Mouse (Mus musculus): ENCODE results near the gene Herc1.

Gene Herc1

DNA sequence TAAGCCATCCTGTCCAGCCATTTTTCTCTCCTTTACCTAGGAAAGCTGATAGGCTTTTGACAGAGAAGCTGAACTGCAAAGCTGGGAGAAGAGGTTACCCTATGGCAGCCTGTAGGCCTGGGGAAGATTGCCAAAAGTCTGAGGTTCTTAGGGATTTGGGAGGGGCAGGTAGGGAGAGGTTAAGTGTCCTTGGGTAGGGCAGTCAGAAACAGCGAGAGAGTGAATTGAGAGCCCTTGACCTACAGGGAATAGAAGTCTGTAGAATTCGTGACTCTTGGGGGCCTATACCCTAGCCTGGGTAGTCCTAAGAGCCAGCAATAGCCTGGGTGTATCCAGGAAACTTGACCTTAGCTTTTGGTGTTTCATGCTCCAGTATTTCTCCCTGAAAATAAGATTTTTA is 17.9 kb upstream of the Herc1 start:
- DNase-seq (ENCODE audit: low read depth, low spot score), result no peak
- H3K27me3 ChIP-seq (ENCODE audit: control insufficient read depth, insufficient read depth, low read length, poor library complexity, severe bottlenecking), result no peaks in the 10 kb centered on the region
- H3K36me3 ChIP-seq (ENCODE audit: control insufficient read depth, insufficient read depth, low read length, poor library complexity, severe bottlenecking), result no peaks in the 10 kb centered on the region

DNA sequence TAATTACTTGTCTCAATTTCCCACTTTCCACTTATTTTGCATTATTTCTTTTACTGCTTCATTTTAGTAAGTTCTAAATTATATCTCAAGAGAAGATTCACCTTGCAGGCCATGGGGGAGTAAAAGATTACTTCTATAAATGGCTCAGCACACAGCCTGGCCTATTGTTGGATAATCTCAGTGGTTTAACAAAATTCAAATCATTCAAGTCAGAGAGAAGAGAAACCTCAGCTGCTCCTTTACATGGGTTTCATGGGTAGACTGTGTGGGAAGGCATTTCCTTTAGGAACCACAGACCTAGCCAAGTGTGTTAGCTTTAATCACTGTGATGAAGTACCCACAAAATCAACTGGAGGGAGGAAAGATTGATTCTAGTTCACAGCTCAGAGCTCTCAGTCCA is 13.0 kb upstream of the Herc1 start:
- DNase-seq (ENCODE audit: low read depth, low spot score), result peak; percentile 13
- H3K27me3 ChIP-seq (ENCODE audit: control insufficient read depth, insufficient read depth, low read length, poor library complexity, severe bottlenecking), result no peaks in the 10 kb centered on the region
- no peaks in the 10 kb centered on the region for H3K36me3 ChIP-seq (ENCODE audit: control insufficient read depth, insufficient read depth, low read length, poor library complexity, severe bottlenecking)

- no peaks in the 10 kb centered on the region for H3K27me3 ChIP-seq (ENCODE audit: control insufficient read depth, insufficient read depth, low read length, poor library complexity, severe bottlenecking)
- no peaks in the 10 kb centered on the region for H3K36me3 ChIP-seq (ENCODE audit: control insufficient read depth, insufficient read depth, low read length, poor library complexity, severe bottlenecking)
- no peak for DNase-seq (ENCODE audit: low read depth, low spot score)
Observed at GRCm38 (mm10) chr9:66338005-66338782, 12.1 kb upstream of the Herc1 start.

- DNase-seq (ENCODE audit: low read depth, low spot score), result no peak
- H3K36me3 ChIP-seq (ENCODE audit: control insufficient read depth, insufficient read depth, low read length, poor library complexity, severe bottlenecking), result no peaks in the 10 kb centered on the region
- H3K27me3 ChIP-seq (ENCODE audit: control insufficient read depth, insufficient read depth, low read length, poor library complexity, severe bottlenecking), result no peaks in the 10 kb centered on the region
Observed at GRCm38 (mm10) chr9:66339714-66340113, 10.5 kb upstream of the Herc1 start.

GRCm38 (mm10) chr9:66340394-66341094 is 9.7 kb upstream of the Herc1 start:
- H3K27me3 ChIP-seq (ENCODE audit: control insufficient read depth, insufficient read depth, low read length, poor library complexity, severe bottlenecking), result no peaks in the 10 kb centered on the region
- no peaks in the 10 kb centered on the region for H3K36me3 ChIP-seq (ENCODE audit: control insufficient read depth, insufficient read depth, low read length, poor library complexity, severe bottlenecking)
- no peak for DNase-seq (ENCODE audit: low read depth, low spot score)

- no peaks in the 10 kb centered on the region for H3K36me3 ChIP-seq (ENCODE audit: control insufficient read depth, insufficient read depth, low read length, poor library complexity, severe bottlenecking)
- peak; percentile 35 for DNase-seq (ENCODE audit: low read depth, low spot score)
- H3K27me3 ChIP-seq (ENCODE audit: control insufficient read depth, insufficient read depth, low read length, poor library complexity, severe bottlenecking), result no peaks in the 10 kb centered on the region
Observed at GRCm38 (mm10) chr9:66347405-66348035, 2.7 kb upstream of the Herc1 start.

- DNase-seq (ENCODE audit: low read depth, low spot score), result no peak
- Histone ChIP-seq H3K27me3 (ENCODE audit: control insufficient read depth, insufficient read depth, low read length, poor library complexity, severe bottlenecking) (no peaks in the 10 kb centered on the region), H3K36me3 (ENCODE audit: control insufficient read depth, insufficient read depth, low read length, poor library complexity, severe bottlenecking) (no peaks in the 10 kb centered on the region)
Observed at GRCm38 (mm10) chr9:66349144-66349859, 948 bp upstream of the Herc1 start.

- no peaks in the 10 kb centered on the region for H3K27me3 ChIP-seq (ENCODE audit: control insufficient read depth, insufficient read depth, low read length, poor library complexity, severe bottlenecking)
- no peaks in the 10 kb centered on the region for H3K36me3 ChIP-seq (ENCODE audit: control insufficient read depth, insufficient read depth, low read length, poor library complexity, severe bottlenecking)
- DNase-seq (ENCODE audit: low read depth, low spot score), result no peak
Observed at GRCm38 (mm10) chr9:66350788-66351430, 659 bp downstream of the Herc1 start.

- H3K36me3 ChIP-seq (ENCODE audit: control insufficient read depth, insufficient read depth, low read length, poor library complexity, severe bottlenecking), result no peaks in the 10 kb centered on the region
- DNase-seq (ENCODE audit: low read depth, low spot score), result no peak
- H3K27me3 ChIP-seq (ENCODE audit: control insufficient read depth, insufficient read depth, low read length, poor library complexity, severe bottlenecking), result no peaks in the 10 kb centered on the region
Observed at GRCm38 (mm10) chr9:66352704-66353103, 2.5 kb downstream of the Herc1 start.

GRCm38 (mm10) chr9:66359135-66359534 is 8.9 kb downstream of the Herc1 start:
- Histone ChIP-seq H3K36me3 (ENCODE audit: control insufficient read depth, insufficient read depth, low read length, poor library complexity, severe bottlenecking) (no peaks in the 10 kb centered on the region), H3K27me3 (ENCODE audit: control insufficient read depth, insufficient read depth, low read length, poor library complexity, severe bottlenecking) (no peaks in the 10 kb centered on the region)
- no peak for DNase-seq (ENCODE audit: low read depth, low spot score)

DNA sequence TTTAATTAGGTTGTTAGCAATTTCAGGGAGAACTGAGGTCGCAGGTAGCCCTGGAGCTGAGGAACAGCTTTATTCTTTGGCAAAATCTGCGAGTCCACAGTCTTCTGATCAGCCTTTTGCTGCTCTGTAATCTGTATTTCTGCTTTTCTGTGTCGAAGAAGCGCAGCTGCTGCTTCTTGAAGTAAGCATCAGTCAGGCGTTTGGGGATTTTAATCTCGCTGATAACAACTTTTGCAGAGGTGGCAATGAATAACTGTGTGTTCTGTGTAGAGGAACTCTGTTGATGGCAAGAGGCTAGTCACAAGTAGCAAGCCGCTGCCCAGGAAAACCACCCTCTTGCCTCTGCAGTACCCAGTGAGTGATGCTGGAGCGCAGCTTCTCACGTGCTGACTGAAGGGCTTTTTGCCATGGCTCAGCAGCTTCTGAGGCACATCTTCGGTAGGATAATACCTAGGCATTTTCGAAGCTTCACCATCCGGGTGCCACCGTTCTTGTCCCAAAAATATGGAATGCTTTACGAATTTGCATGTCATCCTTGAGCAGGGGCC is 10.0 kb downstream of the Herc1 start:
- DNase-seq (ENCODE audit: low read depth, low spot score), result no peak
- H3K27me3 ChIP-seq (ENCODE audit: control insufficient read depth, insufficient read depth, low read length, poor library complexity, severe bottlenecking), result no peaks in the 10 kb centered on the region
- H3K36me3 ChIP-seq (ENCODE audit: control insufficient read depth, insufficient read depth, low read length, poor library complexity, severe bottlenecking), result no peaks in the 10 kb centered on the region

DNA sequence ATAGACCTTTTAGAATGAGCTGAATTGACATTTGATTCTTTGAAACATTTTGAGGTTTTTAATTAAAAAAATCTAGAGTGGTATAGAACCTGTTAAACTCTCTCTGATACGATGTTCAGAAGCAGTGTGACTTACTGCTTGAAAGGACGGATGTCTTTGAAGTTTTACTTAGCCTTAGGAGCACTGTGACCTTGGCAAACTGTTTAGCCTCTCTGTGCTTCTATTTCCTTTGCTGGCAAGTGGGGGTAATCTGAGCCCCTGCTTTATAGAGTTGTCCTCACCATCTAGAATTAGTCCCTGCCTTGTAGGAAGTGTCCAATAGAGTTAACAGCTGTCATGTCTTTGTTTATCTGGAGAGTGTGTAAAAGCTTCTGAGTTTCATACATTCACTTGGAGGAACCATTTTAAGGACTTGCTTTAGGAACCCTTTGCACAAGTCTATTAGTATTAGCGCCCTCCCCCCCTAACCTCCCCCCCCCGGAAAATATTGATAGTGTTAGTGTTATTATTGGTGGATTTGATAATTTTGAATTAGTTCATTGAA is 18.7 kb downstream of the Herc1 start:
- no peak for DNase-seq (ENCODE audit: low read depth, low spot score)
- no peaks in the 10 kb centered on the region for H3K27me3 ChIP-seq (ENCODE audit: control insufficient read depth, insufficient read depth, low read length, poor library complexity, severe bottlenecking)
- peaks cover 3% of the 10 kb centered on the region; the same call in 1 of the 2 replicates for H3K36me3 ChIP-seq (ENCODE audit: control insufficient read depth, insufficient read depth, low read length, poor library complexity, severe bottlenecking)

GRCm38 (mm10) chr9:66370334-66370733 is 20.1 kb downstream of the Herc1 start:
- Histone ChIP-seq H3K27me3 (ENCODE audit: control insufficient read depth, insufficient read depth, low read length, poor library complexity, severe bottlenecking) (no peaks in the 10 kb centered on the region), H3K36me3 (ENCODE audit: control insufficient read depth, insufficient read depth, low read length, poor library complexity, severe bottlenecking) (peaks cover 3% of the 10 kb centered on the region; the same call in 1 of the 2 replicates)
- no peak for DNase-seq (ENCODE audit: low read depth, low spot score)

- peaks cover 3% of the 10 kb centered on the region; the same call in 1 of the 2 replicates for H3K36me3 ChIP-seq (ENCODE audit: control insufficient read depth, insufficient read depth, low read length, poor library complexity, severe bottlenecking)
- no peak for DNase-seq (ENCODE audit: low read depth, low spot score)
- no peaks in the 10 kb centered on the region for H3K27me3 ChIP-seq (ENCODE audit: control insufficient read depth, insufficient read depth, low read length, poor library complexity, severe bottlenecking)
Observed at GRCm38 (mm10) chr9:66370847-66371246, 20.6 kb downstream of the Herc1 start.
